Mouse (Mus musculus) mouse trophoblast stem cell (cell line): ENCODE results near the gene Lemd1.
"Not testable (repeated sequence)": the region's sequence is repeated elsewhere in the genome, so short reads cannot be mapped to it uniquely, and the experiment has no call there.

Experiments
- in situ Hi-C, 2 experiments: fragments of 300-500 bp; cut with MseI, MboI; formaldehyde crosslinking; loops; 2 replicates in 1 of 2; 3 replicates in 1 of 2; pipeline ENCODE4 v1.15.1; 2025

Gene Lemd1

DNA sequence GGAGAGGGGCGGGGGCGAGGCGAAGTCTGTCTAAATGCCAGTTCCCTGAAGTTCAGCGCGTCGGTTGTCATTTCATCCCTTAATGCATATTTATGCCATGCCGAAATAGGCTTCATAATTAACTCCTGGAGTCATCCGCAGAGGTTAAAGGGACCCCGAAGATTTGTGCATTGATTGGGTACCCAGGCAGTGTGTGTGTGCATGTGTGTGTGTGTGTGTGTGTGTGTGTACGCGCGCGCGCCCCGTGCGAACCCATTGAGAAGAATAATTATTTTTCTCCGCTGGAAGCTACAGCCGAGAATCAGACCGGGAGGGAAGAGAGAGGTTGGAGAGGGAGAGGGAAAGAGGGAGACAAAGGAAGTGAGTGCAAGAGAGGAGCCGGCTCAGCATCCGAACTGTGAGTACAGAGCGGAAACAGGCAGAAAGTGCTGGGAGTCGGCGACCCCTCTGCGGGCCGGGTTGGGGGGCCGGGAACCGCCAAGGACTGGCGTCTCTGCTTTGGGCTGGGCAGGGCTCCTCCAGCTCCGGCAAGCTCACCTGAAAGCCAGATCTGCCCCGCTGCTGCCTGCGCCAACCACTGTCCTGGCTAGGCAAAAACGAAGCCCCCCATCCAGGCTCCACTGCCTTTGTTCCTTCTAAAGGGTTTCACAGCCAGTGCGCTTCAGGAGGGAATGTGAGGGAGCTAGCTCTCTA is at the start of gene Lemd1, which contains the start of gene AC124108.1:
Gene Lemd1, plus strand, starts transcription at position 339 of the 693 bp plus-strand sequence.
Gene AC124108.1, plus strand, starts transcription at position 365 of the 693 bp plus-strand sequence.
- in situ Hi-C loops: no loop called here

DNA sequence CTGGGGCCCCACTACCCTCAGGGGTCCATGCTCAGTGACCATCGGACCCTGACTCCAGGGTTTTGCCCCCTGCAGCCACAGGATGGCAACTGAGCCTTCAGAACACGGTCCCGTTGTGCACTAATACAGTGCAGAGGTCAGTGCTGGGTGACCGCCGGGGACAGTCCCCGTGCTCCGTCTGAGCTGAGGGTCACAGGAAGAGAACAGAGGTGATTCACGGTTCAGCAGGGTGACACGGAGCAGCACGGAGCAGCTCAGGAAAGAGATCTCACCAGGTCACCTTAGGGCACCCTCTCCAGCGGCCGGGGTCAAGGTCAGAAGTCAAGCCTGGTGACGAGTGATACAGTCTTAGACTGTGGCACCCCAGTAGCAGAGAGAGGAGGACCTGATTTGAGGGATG is 49.5 kb upstream of the Lemd1 start:
- in situ Hi-C loops: no loop called here

DNA sequence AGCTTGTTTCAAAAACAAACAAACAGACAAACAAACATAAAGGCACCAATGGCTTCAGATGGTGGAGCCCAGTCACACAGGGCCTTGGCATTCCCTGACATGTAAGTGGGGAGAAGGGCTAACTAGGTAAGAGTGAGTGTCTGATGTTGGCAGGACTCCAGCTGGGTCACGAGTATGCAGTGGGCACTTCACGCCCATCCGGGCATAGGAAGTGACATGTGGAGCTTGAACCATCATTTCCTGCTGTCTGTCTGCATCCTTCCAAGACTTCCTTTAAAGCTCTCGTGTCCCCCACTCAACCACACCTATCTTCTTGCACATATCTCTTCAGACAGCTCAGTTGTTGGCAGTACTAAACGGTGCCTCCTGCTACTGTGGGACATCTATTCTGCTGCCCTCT is 48.2 kb upstream of the Lemd1 start:
- in situ Hi-C loops: no loop called here

DNA sequence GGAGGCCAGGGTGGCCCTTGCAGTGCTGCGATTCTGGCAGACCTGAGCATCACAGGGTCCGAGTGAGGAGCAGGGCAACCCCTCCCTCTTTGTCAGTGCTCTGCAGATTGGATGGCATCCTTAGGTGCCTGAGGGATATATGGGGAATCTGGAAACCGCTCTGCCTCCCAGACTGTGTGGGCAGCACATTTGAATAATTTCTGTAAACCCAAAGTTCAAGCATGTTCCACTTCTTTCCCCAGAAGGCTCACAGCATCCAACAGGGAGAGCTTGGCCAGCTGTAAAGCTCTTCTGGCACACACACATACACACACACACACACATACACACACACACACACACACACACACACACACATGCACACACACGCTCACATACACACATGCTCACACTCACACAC is 47.5 kb upstream of the Lemd1 start:
- in situ Hi-C loops: no loop called here

DNA sequence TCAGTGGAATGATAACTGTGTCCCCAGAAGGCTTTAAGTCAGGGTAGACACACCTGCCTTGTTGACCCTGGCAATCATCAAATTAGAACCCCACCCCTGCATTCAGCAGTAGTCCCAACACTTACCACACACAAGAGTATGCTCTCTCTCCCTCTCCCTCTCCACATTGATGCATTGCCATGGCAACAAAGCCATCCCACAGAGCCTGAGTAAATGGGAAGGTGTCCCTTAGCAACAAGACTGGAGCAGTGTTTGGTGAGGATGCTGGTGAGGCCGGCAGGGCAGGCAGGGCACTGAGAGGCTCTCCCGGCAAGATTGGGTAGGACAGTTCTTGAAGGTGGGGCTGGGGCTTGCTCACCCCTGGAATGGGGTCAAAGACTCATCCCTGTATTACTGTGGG is 47.0 kb upstream of the Lemd1 start:
- in situ Hi-C loops: no loop called here

DNA sequence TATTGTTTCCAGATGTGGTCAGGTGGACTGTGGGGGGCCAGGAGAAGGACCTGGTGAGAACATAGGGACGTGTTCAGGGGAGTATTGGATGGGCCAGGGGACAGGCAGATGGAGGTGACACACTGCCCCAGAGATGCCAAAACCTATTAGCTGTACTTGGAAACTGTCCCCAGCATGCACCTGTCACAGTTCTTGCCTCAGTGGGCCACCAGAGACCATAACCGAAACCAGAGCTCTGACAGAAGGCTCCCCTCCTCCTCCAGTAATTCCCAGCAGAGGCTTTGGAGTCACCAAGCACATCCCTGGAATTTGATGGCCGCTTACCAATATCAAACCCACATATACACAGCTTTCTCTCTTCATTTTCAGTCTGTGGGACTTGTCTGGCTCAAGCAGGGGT is 46.4 kb upstream of the Lemd1 start:
- in situ Hi-C loops: no loop called here

DNA sequence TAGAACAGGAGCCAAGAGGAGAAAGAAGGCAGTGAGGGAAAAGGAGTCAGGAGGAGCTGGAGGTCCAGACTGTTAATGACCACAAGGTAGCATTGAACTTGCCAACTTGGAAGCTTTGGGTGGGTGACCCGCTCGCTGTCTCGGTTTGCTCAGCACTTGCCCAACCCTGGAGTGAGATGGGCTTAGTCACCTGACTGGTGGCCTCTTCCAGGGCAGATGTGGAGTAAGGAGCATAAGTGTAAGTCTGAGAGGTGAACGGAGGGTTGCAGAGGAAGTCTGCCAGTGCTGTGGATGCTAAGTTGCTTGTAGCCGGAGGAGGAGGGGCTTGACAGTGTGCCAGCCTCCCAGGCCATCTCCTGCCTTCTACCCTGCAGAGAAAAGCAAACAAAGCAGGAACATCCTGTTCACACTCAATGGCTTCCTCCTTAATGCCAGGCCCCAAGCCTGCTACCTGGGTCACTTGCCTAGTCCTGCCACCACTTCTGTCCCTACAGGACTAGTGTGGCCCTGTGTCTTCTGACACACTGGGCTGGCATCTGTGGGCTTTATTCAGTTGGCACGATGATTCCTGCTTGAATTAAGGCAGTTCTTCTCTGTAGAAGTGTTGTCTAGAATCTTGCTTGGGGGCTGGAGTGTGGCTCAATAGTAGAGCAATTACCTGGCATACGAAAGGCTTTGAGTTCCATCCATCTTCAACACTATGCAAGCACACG is 45.1 kb upstream of the Lemd1 start:
- in situ Hi-C loops: no loop called here

DNA sequence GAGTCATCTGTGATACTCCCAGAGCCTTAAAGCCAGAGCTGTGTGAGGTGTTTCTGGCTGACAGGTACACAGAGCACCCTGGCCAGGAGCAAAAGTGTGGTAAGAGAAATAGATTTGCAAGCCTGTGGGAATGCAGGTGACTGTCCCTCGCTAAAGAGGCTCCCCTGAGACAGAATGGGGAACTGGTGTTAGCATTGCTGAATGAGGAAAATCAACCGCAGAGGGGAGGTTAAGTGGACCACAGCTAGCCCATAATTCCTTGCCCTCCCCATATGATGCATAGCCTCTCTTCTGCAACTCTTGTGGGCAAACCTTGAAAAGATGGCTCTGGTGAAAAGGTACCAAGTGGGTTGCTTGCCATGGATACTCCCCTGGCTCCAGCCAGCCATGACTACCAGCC is 41.8 kb upstream of the Lemd1 start:
- in situ Hi-C loops: no loop called here

DNA sequence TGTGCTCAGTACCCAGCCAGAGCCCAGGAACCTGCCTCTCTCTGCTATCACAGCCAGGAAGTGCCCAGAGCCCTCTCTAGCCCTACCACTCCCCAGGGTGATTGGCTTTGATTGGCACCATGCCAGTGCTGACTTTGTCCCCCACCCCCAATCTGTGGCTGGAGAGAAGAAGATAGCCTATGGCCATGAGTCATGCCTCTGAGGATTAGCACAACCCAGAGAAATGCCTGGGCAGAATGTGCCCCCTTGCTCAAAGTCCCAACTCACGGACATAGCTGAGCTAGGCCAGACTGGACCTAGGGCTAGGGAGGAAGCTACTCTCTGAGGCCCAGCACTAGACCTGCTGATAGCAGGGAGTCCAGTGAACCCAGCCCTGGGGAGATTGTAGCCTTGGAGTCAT is 41.1 kb upstream of the Lemd1 start:
- in situ Hi-C loops: no loop called here

DNA sequence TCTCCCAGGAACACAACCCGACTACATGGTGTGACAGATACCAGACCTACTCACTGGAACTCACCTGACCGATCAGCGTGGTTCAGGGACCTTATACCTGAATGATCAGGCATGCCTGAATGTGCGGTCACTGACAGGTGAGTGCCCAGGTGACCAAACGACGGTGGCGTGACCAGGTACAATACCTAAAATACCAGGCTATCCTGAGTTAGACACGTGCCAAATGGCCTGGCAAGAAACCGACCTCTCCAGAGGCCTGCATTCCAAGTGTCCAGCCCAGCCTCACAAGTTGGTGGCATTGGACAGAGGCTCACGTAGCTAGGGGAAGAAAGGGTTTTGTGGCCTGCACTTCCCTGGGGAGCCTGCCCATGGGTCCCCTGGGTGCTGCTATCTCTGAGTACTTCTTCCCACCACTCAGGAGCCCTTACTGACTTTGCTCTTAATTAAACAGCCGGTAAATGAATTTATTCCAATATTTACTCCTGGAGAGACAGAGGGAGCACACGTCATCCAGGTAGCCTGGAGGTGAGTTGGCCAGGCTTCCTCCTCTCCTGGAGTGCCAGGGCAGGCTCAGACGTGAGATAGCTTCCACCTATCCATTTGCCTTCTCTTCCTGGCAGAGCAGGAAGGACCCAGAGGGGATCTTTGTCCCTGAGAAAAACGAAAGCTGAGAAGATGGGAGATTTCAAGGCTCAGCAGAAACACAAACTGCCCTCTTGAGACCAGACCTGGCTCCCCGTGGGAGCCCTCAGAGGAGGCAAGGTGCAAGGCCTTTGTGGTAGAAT is 40.2 kb upstream of the Lemd1 start:
- in situ Hi-C loops: no loop called here

DNA sequence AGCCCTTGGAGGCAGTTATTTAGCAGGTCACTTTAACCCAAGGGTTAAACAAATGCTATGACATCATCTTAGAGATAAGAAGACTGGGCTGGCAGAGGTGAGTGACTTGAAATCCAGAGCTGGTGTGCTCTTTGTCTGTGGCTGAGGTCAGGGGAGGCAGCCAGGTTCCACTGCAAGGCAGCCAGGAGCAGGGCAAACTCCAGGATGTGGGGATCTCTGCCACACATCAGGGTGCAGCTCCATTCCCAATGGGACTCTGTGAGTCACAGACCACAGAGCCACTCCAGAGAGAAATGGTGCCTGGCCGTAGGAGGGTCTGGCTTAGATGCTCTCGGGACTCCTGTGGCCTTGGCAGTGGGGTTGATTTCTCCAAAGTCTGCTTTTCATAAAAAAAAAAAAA is 39.3 kb upstream of the Lemd1 start:
- in situ Hi-C loops: no loop called here

DNA sequence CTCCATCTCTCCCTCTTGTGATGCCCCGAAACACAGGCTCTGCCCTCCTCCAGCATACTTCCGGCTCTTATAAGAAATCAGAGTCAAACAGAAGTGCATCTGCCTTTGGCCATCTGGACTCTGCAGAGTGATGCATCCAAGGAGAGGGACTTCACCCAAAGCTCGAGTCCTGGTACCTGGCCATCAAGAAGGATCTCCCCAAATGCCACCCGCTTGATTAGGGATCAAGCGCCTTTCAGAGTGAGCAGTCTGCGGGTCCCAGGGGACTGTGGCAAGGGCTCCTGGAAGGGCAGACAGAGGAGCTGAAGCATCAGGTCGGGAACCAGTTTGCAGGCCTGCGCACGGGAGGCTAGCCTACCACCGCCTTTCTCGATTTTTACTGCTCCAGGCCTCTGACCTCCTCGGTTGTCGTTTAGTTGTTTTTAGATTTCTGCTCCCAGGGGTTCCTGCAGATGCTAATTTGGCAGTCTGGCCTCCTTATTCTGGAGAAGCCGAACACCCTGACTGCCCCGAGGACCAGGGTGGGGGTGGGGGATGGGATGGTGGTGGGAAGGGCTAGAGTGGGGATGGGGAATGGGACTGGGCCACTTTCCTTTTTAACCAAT is 38.0 kb upstream of the Lemd1 start:
- in situ Hi-C loops: no loop called here

DNA sequence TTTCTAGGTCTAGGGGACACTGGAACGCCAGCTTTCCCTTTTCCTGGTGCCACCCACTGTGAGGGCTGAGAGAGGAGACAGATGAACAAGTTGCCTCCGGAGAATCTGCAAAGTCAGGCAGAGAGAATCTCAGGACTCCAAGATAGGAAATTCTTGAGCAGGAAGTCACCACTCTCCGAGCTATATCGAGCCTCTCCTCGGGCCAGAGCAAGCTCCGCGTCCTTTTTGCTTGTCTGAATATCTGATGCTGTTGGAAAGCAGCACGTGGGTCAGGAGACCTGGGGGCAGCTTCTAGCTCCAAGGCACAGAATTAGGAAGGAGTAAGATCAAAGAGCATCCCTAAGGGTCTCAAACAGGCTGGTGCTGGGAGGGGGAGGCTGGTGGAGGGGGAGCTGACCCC is 37.5 kb upstream of the Lemd1 start:
- in situ Hi-C loops: no loop called here

DNA sequence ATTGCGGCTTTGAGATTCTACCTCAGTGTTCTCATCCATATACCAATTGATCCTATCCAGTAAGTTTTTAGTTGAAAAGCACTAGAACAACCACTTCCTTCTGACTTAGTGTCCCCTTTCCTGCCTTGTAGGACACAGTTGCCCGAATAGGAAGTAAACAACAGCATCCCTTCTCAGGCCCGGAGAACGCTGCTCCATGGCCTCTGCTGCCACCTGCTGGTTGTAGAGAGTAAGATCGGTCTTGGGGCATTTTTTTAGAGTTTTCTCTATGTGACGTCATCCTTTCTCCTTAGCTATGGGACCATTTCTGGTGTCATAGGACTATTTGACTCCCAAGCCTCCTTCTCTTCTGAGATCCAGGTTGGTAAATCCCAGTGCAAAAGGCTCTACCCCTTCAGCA is 35.5 kb upstream of the Lemd1 start:
- in situ Hi-C loops: loop anchor here (5.0 kb wide), 1 partner anchor 33 kb away; no protein-coding TSS in a partner anchor

DNA sequence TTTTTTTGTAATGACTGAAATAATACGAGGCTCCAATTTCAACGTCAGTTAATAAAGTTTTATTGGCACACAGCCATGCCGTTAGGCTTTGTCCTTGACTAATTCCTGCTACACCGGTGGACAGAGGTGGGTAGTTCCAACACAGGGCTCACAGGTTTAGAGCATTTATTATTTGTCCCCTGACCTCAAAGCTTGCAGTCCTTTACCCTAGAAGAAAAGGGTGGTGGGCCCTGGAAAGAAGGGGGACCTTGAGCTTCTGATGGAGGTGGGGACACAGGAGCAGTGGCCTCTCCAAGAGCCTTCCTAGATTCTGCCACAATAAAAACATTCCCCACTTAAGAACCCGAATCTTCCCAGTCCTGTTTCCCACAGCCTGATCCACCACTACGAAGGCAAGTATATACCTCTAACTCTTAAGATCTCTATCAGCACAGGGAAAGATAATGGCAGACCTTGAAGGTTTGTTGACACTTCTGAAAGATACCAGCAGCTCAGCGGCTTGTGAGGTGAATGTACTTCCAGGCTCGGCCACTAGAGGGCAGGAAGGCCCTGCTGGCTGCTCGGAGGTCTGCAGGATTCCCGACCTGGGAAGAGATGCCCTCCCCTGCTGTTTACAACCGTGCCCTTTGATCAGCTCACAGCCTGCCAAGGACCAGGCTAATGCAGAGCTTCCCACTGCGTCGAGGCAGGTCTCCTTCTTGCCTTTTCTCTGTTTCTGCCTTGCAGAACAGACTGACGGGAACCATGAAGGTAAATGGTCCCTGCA is 34.0 kb upstream of the Lemd1 start:
- in situ Hi-C loops: loop anchor here (5.0 kb wide), 1 partner anchor 35 kb away; no protein-coding TSS in a partner anchor

DNA sequence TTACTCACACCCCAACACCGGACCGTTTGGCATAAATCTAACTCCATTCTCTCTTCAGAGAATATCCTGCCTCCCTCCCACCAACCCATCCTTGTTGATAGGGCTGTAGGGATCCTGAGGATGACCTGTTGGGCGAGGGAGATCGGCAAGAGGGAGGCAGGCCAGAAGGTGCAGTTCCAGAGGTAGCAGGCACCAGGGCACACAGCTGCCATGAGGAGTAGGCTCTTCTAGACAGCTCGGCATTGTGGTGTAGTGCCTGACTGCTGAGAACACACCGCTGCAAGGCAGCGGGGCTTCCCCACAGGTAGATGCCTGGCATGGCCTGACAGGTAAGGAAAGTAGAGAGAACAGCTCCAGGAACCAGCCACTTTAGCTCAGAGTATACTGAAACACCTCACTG is 33.4 kb upstream of the Lemd1 start:
- in situ Hi-C loops: loop anchor here (5.0 kb wide), 1 partner anchor 36 kb away; no protein-coding TSS in a partner anchor

DNA sequence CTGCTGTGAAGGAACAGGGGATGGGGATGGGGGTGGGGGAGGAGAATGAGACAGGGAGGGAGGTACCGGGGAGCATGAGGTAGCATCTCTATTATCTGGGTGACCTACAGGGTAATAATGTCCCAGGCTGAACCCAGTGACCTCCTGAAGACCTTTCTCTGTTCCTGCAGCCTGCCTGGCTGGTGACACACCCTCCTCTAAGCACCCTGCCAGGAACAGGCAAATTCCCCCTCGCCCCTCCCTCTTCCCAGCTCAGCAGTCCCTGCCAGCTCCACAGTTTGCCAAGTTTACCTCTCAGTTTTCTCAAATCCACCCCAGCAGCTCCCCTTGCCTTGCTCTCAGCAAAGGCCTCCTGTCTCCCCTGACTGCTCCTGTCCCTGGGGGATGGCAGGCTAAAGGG is 32.5 kb upstream of the Lemd1 start:
- in situ Hi-C loops: loop anchor here (5.0 kb wide), 1 partner anchor 36 kb away; no protein-coding TSS in a partner anchor

DNA sequence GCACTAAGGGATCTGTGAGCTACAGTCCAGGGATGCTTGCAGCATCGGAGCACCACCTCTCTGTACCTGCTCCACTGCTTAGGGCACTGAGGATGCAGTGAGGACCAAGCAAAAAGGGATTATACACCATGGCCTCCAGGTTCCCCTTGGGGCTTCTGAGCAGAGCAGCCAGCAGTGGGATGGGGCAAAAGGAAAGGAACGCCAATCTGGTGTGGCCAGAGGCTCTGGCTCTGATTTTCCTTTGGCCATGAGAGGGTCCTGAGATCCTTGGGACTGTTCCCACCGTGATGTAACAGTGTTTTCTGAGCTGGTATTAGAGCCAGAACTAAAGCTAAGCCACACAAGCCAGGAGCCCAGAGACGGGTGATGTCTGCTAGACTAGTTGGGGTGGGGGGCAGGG is 31.6 kb upstream of the Lemd1 start:
- in situ Hi-C loops: loop anchor here (5.0 kb wide), 1 partner anchor 37 kb away; no protein-coding TSS in a partner anchor

DNA sequence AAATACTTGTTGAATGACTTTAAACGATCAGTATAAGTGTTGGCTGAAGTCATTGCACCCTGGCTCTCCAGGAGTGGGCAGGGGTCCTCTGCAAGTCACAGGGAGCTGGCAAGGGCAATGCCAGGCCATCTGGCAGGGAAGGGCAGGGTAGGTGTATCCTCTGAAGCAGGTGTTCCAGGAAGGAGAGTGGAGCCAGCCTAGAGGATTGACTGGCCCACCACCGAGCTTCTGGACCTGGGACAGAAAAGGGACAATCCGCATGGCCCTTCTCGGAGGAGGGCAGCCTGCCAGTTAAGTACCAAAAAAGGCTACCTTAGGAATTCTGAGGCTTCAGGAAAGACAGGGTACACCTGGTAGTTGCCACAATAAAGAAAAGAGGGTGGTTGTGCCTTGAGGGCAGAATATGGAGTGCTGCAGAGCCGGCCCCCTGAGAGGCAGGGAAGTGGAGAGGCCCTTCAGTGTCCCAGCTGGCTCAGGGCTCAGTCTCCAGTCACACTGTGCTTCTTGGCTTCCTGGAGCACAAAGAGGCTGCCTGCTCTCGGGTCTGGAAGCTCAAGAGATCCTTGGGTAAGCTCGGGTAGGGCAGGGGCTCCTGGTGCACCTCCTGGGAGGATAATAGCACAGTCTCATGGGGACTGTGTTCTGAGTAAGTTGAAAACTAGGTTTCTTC is 29.9 kb upstream of the Lemd1 start:
- in situ Hi-C loops: no loop called here

DNA sequence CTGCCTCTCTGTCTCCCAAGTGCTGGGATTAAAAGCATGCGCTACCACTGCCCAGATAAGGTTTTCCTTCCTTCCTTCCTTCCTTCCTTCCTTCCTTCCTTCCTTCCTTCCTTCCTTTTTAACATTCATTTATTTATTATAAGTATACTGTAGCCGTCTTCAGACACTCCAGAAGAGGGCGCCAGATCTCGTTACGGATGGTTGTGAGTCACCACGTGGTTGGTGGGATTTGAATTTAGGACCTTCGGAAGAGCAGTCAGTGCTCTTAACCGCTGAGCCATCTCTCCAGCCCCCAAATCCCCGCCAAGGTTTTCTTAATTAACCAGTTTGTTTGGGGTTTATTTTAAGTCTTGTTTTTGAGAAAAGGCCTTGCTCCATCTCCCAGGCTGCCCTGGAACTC is 28.6 kb upstream of the Lemd1 start:
- in situ Hi-C loops: not testable (repeated sequence)
